Mouse (Mus musculus) lung, postnatal 0 days (tissue): ENCODE results near the gene Olfr222. TPM values are rescaled to one million over a fixed set of nuclear protein-coding genes. Genes with fewer than 3 reads are reported as not detected.

Source experiments
- ATAC-seq: fragments of 200-750 bp; cut with Nextera tagmentation; 2 replicates; pipeline ENCODE4 v1.8.0; 2017; ENCODE audit warnings: moderate library complexity
- DNase-seq: peaks from one replicate; pipeline ENCODE4 v3.0.0-alpha.2; 2016; ENCODE audit warnings: low spot score
- H3K27ac ChIP-seq: fragments of 300-500 bp; sonication (generic); 2 replicates; pipeline ENCODE4 v1.5.1; 2014; ENCODE audit warnings: antibody characterized with exemption, mild to moderate bottlenecking, low read length, mixed read lengths
- H3K27me3 ChIP-seq: fragments of 300-500 bp; sonication (generic); replicated peaks from 2 replicates; pipeline ENCODE4 v1.6.1; 2014; ENCODE audit warnings: low read length, mixed read lengths; ENCODE audit not compliant: insufficient read depth
- H3K36me3 ChIP-seq: fragments of 300-500 bp; sonication (generic); 2 replicates; pipeline ENCODE4 v1.6.1; 2014; ENCODE audit warnings: low read length, mixed read lengths; ENCODE audit not compliant: insufficient read depth
- H3K4me1 ChIP-seq: fragments of 300-500 bp; sonication (generic); 2 replicates; pipeline ENCODE4 v1.6.1; 2014; ENCODE audit warnings: antibody characterized with exemption, low read depth, low read length, mixed read lengths; ENCODE audit not compliant: insufficient read depth
- H3K4me2 ChIP-seq: fragments of 300-500 bp; sonication (generic); replicated peaks from 2 replicates; pipeline ENCODE4 v1.6.1; 2014; ENCODE audit warnings: low read depth, mild to moderate bottlenecking, low read length, moderate library complexity, mixed read lengths
- H3K4me3 ChIP-seq: fragments of 300-500 bp; sonication (generic); 2 replicates; pipeline ENCODE4 v1.5.1; 2014; ENCODE audit warnings: low read depth, low read length
- H3K9ac ChIP-seq: fragments of 300-500 bp; sonication (generic); replicated peaks from 2 replicates; pipeline ENCODE4 v1.6.1; 2014; ENCODE audit warnings: low read depth, mild to moderate bottlenecking
- H3K9me3 ChIP-seq: fragments of 300-500 bp; sonication (generic); 2 replicates; pipeline ENCODE4 v1.6.1; 2016; ENCODE audit warnings: low read length, mixed read lengths
- CTCF ChIP-seq: IDR thresholded peaks from 2 replicates; pipeline ENCODE4 v1.5.1; 2016; ENCODE audit warnings: antibody characterized with exemption, mild to moderate bottlenecking
- EP300 ChIP-seq: IDR thresholded peaks from 2 replicates; pipeline ENCODE4 v1.6.1; 2016; ENCODE audit warnings: antibody characterized with exemption, mild to moderate bottlenecking, control low read depth
- WGBS: fragments of 180-500 bp; shearing (Covaris S2); extraction: QIAGEN DNeasy Blood & Tissue Kit; methylation state at CpG from one replicate; pipeline ENCODE4 v1.1.7; 2014; 5-methylcytosine and 5-hydroxymethylcytosine counted together
- polyA plus RNA-seq: library from polyadenylated mRNA; unstranded; fragments of >200 nt; fragmentation: Nextera tagmentation; extraction: Ambion mirVana; gene quantifications from 2 replicates; pipeline ENCODE4 v1.2.1, GENCODE M21; 2015

Gene Olfr222
- polyA plus RNA-seq, 1 experiment from 2014 or later: not detected

GRCm38 (mm10) chr11:59575726-59576125 lies 309 bp downstream of the Olfr222 start:
- Histone ChIP-seq H3K4me3 (no peak overlapping the region), H3K27me3 (0 out of 2 replicates have a peak, but pooled peaks cover 4% of the 10 kb centered on the region), H3K9me3 (no peaks in the 10 kb centered on the region), H3K4me1 (no peaks in the 10 kb centered on the region), H3K9ac (no peak overlapping the region), H3K4me2 (no peak overlapping the region), H3K36me3 (no peaks in the 10 kb centered on the region), H3K27ac (no peak overlapping the region)
- ATAC-seq (no peak), DNase-seq (no peak)
- WGBS: 43% methylated on average over 9 of the region's 9 CpGs
- TF ChIP-seq CTCF: no peak
- no peak for TF ChIP-seq EP300

- TF ChIP-seq CTCF: peak; percentile 70
- TF ChIP-seq EP300: no peak
- ATAC-seq (no peak), DNase-seq (peak; percentile 25)
- Histone ChIP-seq H3K9me3 (no peaks in the 10 kb centered on the region), H3K4me2 (no peak overlapping the region), H3K27ac (no peak overlapping the region), H3K27me3 (0 out of 2 replicates have a peak, but pooled peaks cover 6% of the 10 kb centered on the region), H3K36me3 (no peaks in the 10 kb centered on the region), H3K4me3 (no peak overlapping the region), H3K9ac (no peak overlapping the region), H3K4me1 (no peaks in the 10 kb centered on the region)
- WGBS: 55% methylated on average over 3 of the region's 3 CpGs
Measured at GRCm38 (mm10) chr11:59569306-59569705, 6.7 kb downstream of the Olfr222 start.

GRCm38 (mm10) chr11:59562837-59563236 lies 13.2 kb downstream of the Olfr222 start:
- Histone ChIP-seq H3K4me2 (no peak overlapping the region), H3K9me3 (no peaks in the 10 kb centered on the region), H3K9ac (no peak overlapping the region), H3K27ac (no peak overlapping the region), H3K4me3 (no peak overlapping the region), H3K27me3 (0 out of 2 replicates have a peak, but pooled peaks cover 2% of the 10 kb centered on the region), H3K36me3 (no peaks in the 10 kb centered on the region), H3K4me1 (no peaks in the 10 kb centered on the region)
- no peak for ATAC-seq
- TF ChIP-seq EP300 (no peak), CTCF (no peak)
- 56% methylated on average over 9 of the region's 9 CpGs for WGBS
- no peak for DNase-seq

GRCm38 (mm10) chr11:59562336-59562735 lies 13.7 kb downstream of the Olfr222 start:
- TF ChIP-seq CTCF (no peak), EP300 (no peak)
- no peak overlapping the region for H3K4me2 ChIP-seq
- H3K4me3 ChIP-seq: no peak overlapping the region
- H3K9ac ChIP-seq: no peak overlapping the region
- H3K27ac ChIP-seq: no peak overlapping the region
- H3K9me3 ChIP-seq: no peaks in the 10 kb centered on the region
- H3K36me3 ChIP-seq: no peaks in the 10 kb centered on the region
- WGBS: 90% methylated on average over 4 of the region's 4 CpGs
- 0 out of 2 replicates have a peak, but pooled peaks cover 2% of the 10 kb centered on the region for H3K27me3 ChIP-seq
- no peaks in the 10 kb centered on the region for H3K4me1 ChIP-seq
- ATAC-seq (no peak), DNase-seq (no peak)

GRCm38 (mm10) chr11:59560906-59561305 lies 15.1 kb downstream of the Olfr222 start:
- Histone ChIP-seq H3K4me1 (no peaks in the 10 kb centered on the region), H3K36me3 (no peaks in the 10 kb centered on the region), H3K4me3 (no peak overlapping the region), H3K27me3 (no peaks in the 10 kb centered on the region), H3K9me3 (no peaks in the 10 kb centered on the region), H3K27ac (no peak overlapping the region), H3K9ac (no peak overlapping the region), H3K4me2 (no peak overlapping the region)
- ATAC-seq: no peak
- 46% methylated on average over 3 of the region's 3 CpGs for WGBS
- DNase-seq: no peak
- TF ChIP-seq CTCF (no peak), EP300 (no peak)

GRCm38 (mm10) chr11:59554535-59554934 lies 21.5 kb downstream of the Olfr222 start:
- H3K4me1 ChIP-seq: no peaks in the 10 kb centered on the region
- no peaks in the 10 kb centered on the region for H3K27me3 ChIP-seq
- no peaks in the 10 kb centered on the region for H3K36me3 ChIP-seq
- H3K4me2 ChIP-seq: no peak overlapping the region
- H3K9ac ChIP-seq: no peak overlapping the region
- TF ChIP-seq CTCF: no peak
- no peak for TF ChIP-seq EP300
- DNase-seq (no peak), ATAC-seq (no peak)
- WGBS: 75% methylated on average over 8 of the region's 8 CpGs
- H3K4me3 ChIP-seq: no peak overlapping the region
- no peak overlapping the region for H3K27ac ChIP-seq
- no peaks in the 10 kb centered on the region for H3K9me3 ChIP-seq

- TF ChIP-seq CTCF: no peak
- TF ChIP-seq EP300: no peak
Measured at GRCm38 (mm10) chr11:59554127-59554526, 21.9 kb downstream of the Olfr222 start.

More at GRCm38 (mm10) chr11:59554127-59554526, 21.9 kb downstream of the Olfr222 start:
- Histone ChIP-seq H3K4me2 (no peak overlapping the region), H3K36me3 (no peaks in the 10 kb centered on the region), H3K4me3 (no peak overlapping the region), H3K9ac (no peak overlapping the region), H3K27me3 (no peaks in the 10 kb centered on the region), H3K4me1 (no peaks in the 10 kb centered on the region), H3K27ac (no peak overlapping the region), H3K9me3 (no peaks in the 10 kb centered on the region)
- no peak for ATAC-seq
- peak; percentile 18 for DNase-seq
- 95% methylated on average over 11 of the region's 11 CpGs for WGBS
